Comparison of ENCODE assay signal across 9 mouse cellular contexts in genomic region chr8:123145279-123145678, GRCm38 (mm10). TPM values are rescaled to one million over a fixed set of nuclear protein-coding genes. Genes with fewer than 3 reads are reported as not detected.
DNase-seq lines count a peak whose midpoint lies in the region; ATAC-seq and TF ChIP-seq lines count a peak whose summit lies in the region.
"Had no signal": no experiment of that assay in that cellular context is flagged by ENCODE, and none has a peak within 500 bp of the region (broad histone marks: within the 10 kb centered on the region; RNA-seq: fewer than 3 reads in every experiment).

No protein-coding gene starts in this region.

- no peaks in the 10 kb centered on the region for H3K4me1 ChIP-seq in forebrain, postnatal 0 days (ENCODE audit: insufficient read depth)
- no peaks in the 10 kb centered on the region for H3K4me1 ChIP-seq in forebrain, embryonic 12.5 days
- no peaks in the 10 kb centered on the region; the same call in 1 of the 2 replicates for H3K4me1 ChIP-seq in kidney, postnatal 0 days (replicated peaks; ENCODE audit: insufficient read depth, low read length)
- H3K4me1 ChIP-seq in small intestine, adult 2 months (ENCODE audit: control insufficient read depth, insufficient read depth, insufficient read length, low read length): no peaks in the 10 kb centered on the region

- no peak for TF ChIP-seq POLR2A in small intestine, adult 2 months (IDR thresholded peaks at IDR 0.05; ENCODE audit: low read depth, low read length)

- no peak for ATAC-seq in forebrain, postnatal 0 days
- ATAC-seq in forebrain, embryonic 12.5 days (ENCODE audit: low FRiP score): no peak
- no peak for ATAC-seq in kidney, postnatal 0 days (replicated peaks; ENCODE audit: low FRiP score, low read depth)

- no peaks in the 10 kb centered on the region for H3K27me3 ChIP-seq in forebrain, postnatal 0 days (ENCODE audit: insufficient read depth, low read length)
- no peaks in the 10 kb centered on the region for H3K27me3 ChIP-seq in forebrain, embryonic 12.5 days
- no peaks in the 10 kb centered on the region for H3K27me3 ChIP-seq in kidney, postnatal 0 days (ENCODE audit: insufficient read depth, low read length)
- no peaks in the 10 kb centered on the region for H3K27me3 ChIP-seq in small intestine, adult 2 months (ENCODE audit: control insufficient read depth, insufficient read depth, low read length)

- DNase-seq in forebrain, postnatal 0 days: no peak
- peak; percentile 72 for DNase-seq in 416B (ENCODE audit: low read depth)
- peak; percentile 35 for DNase-seq in embryo, embryonic 10 days (ENCODE audit: low spot score)
- DNase-seq in kidney, postnatal 0 days (ENCODE audit: low spot score): peak; percentile 79
- DNase-seq in right cerebral cortex, postnatal 4 days: no peak
- DNase-seq in left cerebral cortex, adult 8-10 months (ENCODE audit: low spot score in 2 of 2): no peak

- H3K27ac ChIP-seq in forebrain, postnatal 0 days (ENCODE audit: low read depth, low read length): no peak overlapping the region
- H3K27ac ChIP-seq in forebrain, embryonic 12.5 days: no peak overlapping the region
- H3K27ac ChIP-seq in kidney, postnatal 0 days: no peak overlapping the region
- no peak overlapping the region for H3K27ac ChIP-seq in small intestine, adult 2 months (ENCODE audit: insufficient read depth, low read depth, low read length)

- no peaks in the 10 kb centered on the region for H3K36me3 ChIP-seq in forebrain, postnatal 0 days (ENCODE audit: insufficient read depth)
- H3K36me3 ChIP-seq in forebrain, embryonic 12.5 days (replicated peaks): no peaks in the 10 kb centered on the region
- no peaks in the 10 kb centered on the region for H3K36me3 ChIP-seq in kidney, postnatal 0 days (ENCODE audit: insufficient read depth, low read length)
- H3K36me3 ChIP-seq in small intestine, adult 2 months (ENCODE audit: control insufficient read depth, insufficient read depth, low read length): no peaks in the 10 kb centered on the region

- no peaks in the 10 kb centered on the region for H3K9me3 ChIP-seq in forebrain, postnatal 0 days (ENCODE audit: low read length)
- no peaks in the 10 kb centered on the region for H3K9me3 ChIP-seq in forebrain, embryonic 12.5 days
- no peaks in the 10 kb centered on the region for H3K9me3 ChIP-seq in kidney, postnatal 0 days (replicated peaks; ENCODE audit: low read length)

- 0 out of 2 replicates have a peak, but pooled peaks have one; percentile 14 for TF ChIP-seq CTCF in forebrain, postnatal 0 days (IDR thresholded peaks at IDR 0.05; ENCODE audit: low read depth)
- TF ChIP-seq CTCF in kidney, postnatal 0 days (IDR thresholded peaks at IDR 0.05; ENCODE audit: low read depth): peak; percentile 65
- TF ChIP-seq CTCF in small intestine, adult 2 months (IDR thresholded peaks at IDR 0.05; ENCODE audit: extremely low read depth, insufficient read length, insufficient replicate concordance, low read depth, low read length): peak; percentile 63; the same call in 1 of the 2 replicates

- no peak overlapping the region for H3K4me2 ChIP-seq in forebrain, postnatal 0 days (ENCODE audit: low read depth)
- no peak overlapping the region for H3K4me2 ChIP-seq in forebrain, embryonic 12.5 days
- no peak overlapping the region for H3K4me2 ChIP-seq in kidney, postnatal 0 days (ENCODE audit: low read length)

- H3K4me3 ChIP-seq in forebrain, postnatal 0 days (ENCODE audit: low read depth, low read length): no peak overlapping the region
- no peak overlapping the region for H3K4me3 ChIP-seq in forebrain, embryonic 12.5 days (replicated peaks)
- H3K4me3 ChIP-seq in kidney, postnatal 0 days (replicated peaks; ENCODE audit: low read depth, low read length): no peak overlapping the region
- no peak overlapping the region for H3K4me3 ChIP-seq in small intestine, adult 2 months (ENCODE audit: low read depth, low read length)

- H3K9ac ChIP-seq in forebrain, postnatal 0 days: no peak overlapping the region
- H3K9ac ChIP-seq in forebrain, embryonic 12.5 days: no peak overlapping the region
- H3K9ac ChIP-seq in kidney, postnatal 0 days (ENCODE audit: low read depth, low read length): no peak overlapping the region

- 67% methylated on average over 6 of the region's 6 CpGs for WGBS in forebrain, postnatal 0 days
- 59% methylated on average over 6 of the region's 6 CpGs for WGBS in forebrain, embryonic 12.5 days
- 59% methylated on average over 6 of the region's 6 CpGs for WGBS in kidney, postnatal 0 days
- WGBS in small intestine, adult 2 months: 47% methylated on average over 6 of the region's 6 CpGs

RNA-seq across cellular contexts. Expression of gene Sult5a1, which starts 12.8 kb away (rescaled TPM):
- total RNA-seq in forebrain, postnatal 0 days (2014; rRNA removed): 0.71 and 5.0 TPM in 2 replicates
- polyA plus RNA-seq in forebrain, postnatal 0 days (2015; fragmentation: Nextera tagmentation; extraction: Ambion mirVana): 0.89 and 0.96 TPM in 2 replicates
- polyA plus RNA-seq in forebrain, embryonic 12.5 days (2016; fragmentation: Nextera tagmentation; extraction: Ambion mirVana): 1.7 and 1.9 TPM in 2 replicates
- polyA plus RNA-seq in kidney, postnatal 0 days (2015; fragmentation: Nextera tagmentation; extraction: Ambion mirVana): 12.0 and 13.9 TPM in 2 replicates
- polyA plus RNA-seq in small intestine, adult 2 months (2012; rRNA removed): 0.19 and 0.41 TPM in 2 replicates
- total RNA-seq in left cerebral cortex, adult 8-10 months (2022): under 1 TPM in 2 of 4 experiments, not detected in 2; 0.15 to 0.37 TPM
- total RNA-seq: hematopoietic stem cell, adult 5-6 weeks had no signal

RNA-seq across cellular contexts. Expression of gene Cpne7, which starts 28.1 kb away (rescaled TPM):
- 30.2 and 32.6 TPM in 2 replicates for total RNA-seq in forebrain, postnatal 0 days (2014; rRNA removed)
- 13.5 and 25.0 TPM in 2 replicates for polyA plus RNA-seq in forebrain, postnatal 0 days (2015; fragmentation: Nextera tagmentation; extraction: Ambion mirVana)
- polyA plus RNA-seq in forebrain, embryonic 12.5 days (2016; fragmentation: Nextera tagmentation; extraction: Ambion mirVana): 0.29 and 0.49 TPM in 2 replicates
- 2.3 and 3.3 TPM in 2 replicates for polyA plus RNA-seq in kidney, postnatal 0 days (2015; fragmentation: Nextera tagmentation; extraction: Ambion mirVana)
- polyA plus RNA-seq in small intestine, adult 2 months (2012; rRNA removed): 0.77 and 0.94 TPM in 2 replicates
- total RNA-seq in left cerebral cortex, adult 8-10 months (2022): 10 to 100 TPM; 46.8 to 60.2 (median 57.2) TPM

RNA-seq across cellular contexts. Expression of gene Dpep1, which starts 40.8 kb away (rescaled TPM):
- 0.15 and 0.57 TPM in 2 replicates for total RNA-seq in forebrain, postnatal 0 days (2014; rRNA removed)
- 0.23 and 0.46 TPM in 2 replicates for polyA plus RNA-seq in forebrain, postnatal 0 days (2015; fragmentation: Nextera tagmentation; extraction: Ambion mirVana)
- polyA plus RNA-seq in forebrain, embryonic 12.5 days (2016; fragmentation: Nextera tagmentation; extraction: Ambion mirVana): 0.17 and 0.52 TPM in 2 replicates
- polyA plus RNA-seq in kidney, postnatal 0 days (2015; fragmentation: Nextera tagmentation; extraction: Ambion mirVana): 29.4 and 33.9 TPM in 2 replicates
- polyA plus RNA-seq in small intestine, adult 2 months (2012; rRNA removed): 152 and 830 TPM in 2 replicates
- total RNA-seq in left cerebral cortex, adult 8-10 months (2022): under 1 TPM in 1 of 4 experiments, not detected in 3; 0.16 TPM
- total RNA-seq: hematopoietic stem cell, adult 5-6 weeks had no signal

RNA-seq across cellular contexts. Expression of gene Rpl13, which starts 43.1 kb away (rescaled TPM):
- total RNA-seq in forebrain, postnatal 0 days (2014; rRNA removed): 2,315 and 2,714 TPM in 2 replicates
- 944 and 1,242 TPM in 2 replicates for polyA plus RNA-seq in forebrain, postnatal 0 days (2015; fragmentation: Nextera tagmentation; extraction: Ambion mirVana)
- 1,076 and 1,105 TPM in 2 replicates for polyA plus RNA-seq in forebrain, embryonic 12.5 days (2016; fragmentation: Nextera tagmentation; extraction: Ambion mirVana)
- polyA plus RNA-seq in kidney, postnatal 0 days (2015; fragmentation: Nextera tagmentation; extraction: Ambion mirVana): 1,763 and 1,932 TPM in 2 replicates
- polyA plus RNA-seq in small intestine, adult 2 months (2012; rRNA removed): 2,280 and 2,994 TPM in 2 replicates
- total RNA-seq in left cerebral cortex, adult 8-10 months (2022): 100 to 1,000 TPM; 401 to 484 (median 442) TPM

Comparison
In these comparisons a context has a peak if more than half of its experiments do, and no peak if none do; other contexts are left out.
1. DNase-seq: peak in 416B (single experiment), embryo, embryonic 10 days (single experiment) and kidney, postnatal 0 days (single experiment); none in forebrain, postnatal 0 days (single experiment), right cerebral cortex, postnatal 4 days (single experiment) and left cerebral cortex, adult 8-10 months (0 of 2).
2. CTCF ChIP-seq: peak in every context shown above with its lines; median percentile 65 in kidney, postnatal 0 days; 63 in small intestine, adult 2 months; 14 in forebrain, postnatal 0 days.